Mouse (Mus musculus): ENCODE measurements around the gene Epha1.

- TF ChIP-seq POLR2A (IDR thresholded peaks at IDR 0.05; ENCODE audit: insufficient read depth, low read length) = no peak
- TF ChIP-seq CTCF (IDR thresholded peaks at IDR 0.05; ENCODE audit: low read depth, low read length) = no peak
Observed at GRCm38 (mm10) chr6:42375131-42375530, 2.1 kb upstream of the Epha1 start.

Data from ES-Bruce4 (cell line).